Mouse (Mus musculus) lung, postnatal 25 days (tissue): ENCODE results near the gene BC024978.

Source experiments
- DNase-seq: peaks from one replicate; pipeline ENCODE4 v3.0.0; 2022; ENCODE audit warnings: low spot score

BC024978 gene

DNA sequence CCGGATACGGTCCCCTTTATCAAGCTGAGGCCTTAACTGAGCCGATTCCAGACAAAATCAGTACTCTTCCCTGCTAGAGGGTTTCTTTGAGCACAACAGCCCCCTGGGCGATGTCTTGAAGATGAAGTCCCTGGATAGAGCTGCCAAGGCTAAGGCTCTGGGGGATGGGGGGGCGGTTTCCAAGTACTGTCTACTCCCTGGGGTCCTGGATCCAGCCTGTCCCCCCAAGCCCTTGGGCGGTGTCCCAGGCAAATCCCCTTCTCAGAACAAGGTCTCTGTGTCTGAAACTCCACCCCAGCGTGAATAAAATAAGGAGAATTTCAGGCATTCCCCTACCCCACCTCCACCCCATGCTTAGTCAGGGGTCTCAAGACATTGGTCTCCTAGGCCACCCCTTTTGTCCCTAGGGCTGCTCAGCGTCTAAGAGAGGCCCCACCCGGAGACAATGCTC lies 63.7 kb downstream of the BC024978 start:
- DNase-seq, result no peak

DNA sequence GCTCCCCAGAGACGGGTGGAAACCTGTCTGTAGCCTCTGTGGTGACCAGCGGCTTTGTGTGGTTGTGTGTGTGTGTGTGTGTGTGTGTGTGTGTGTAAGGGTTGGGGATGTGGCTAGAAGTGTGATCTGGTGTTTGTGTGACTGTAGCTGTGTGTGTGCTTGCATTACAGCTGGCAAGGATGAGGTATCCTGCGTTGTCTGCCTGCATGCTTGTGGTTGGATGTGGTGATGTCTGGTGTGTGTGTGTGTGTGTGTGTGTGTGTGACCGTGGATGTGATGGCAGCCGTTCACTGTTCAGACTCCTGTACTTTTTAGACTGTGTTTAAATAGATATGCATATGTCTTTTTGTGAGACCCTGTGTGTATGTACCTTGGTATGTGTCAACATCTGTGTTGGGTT lies 64.2 kb downstream of the BC024978 start:
- DNase-seq, result no peak
